Mouse (Mus musculus) neural tube, embryonic 11.5 days (tissue): Measurements from ENCODE around the gene Gm49369. TPM values are rescaled to one million over a fixed set of nuclear protein-coding genes. Genes with fewer than 3 reads are reported as not detected.

ENCODE experiments used
- ATAC-seq: fragments of 200-750 bp; cut with Nextera tagmentation; 2 replicates; pipeline ENCODE4 v1.8.0; 2017; ENCODE audit warnings: moderate number of reproducible peaks, mild to moderate bottlenecking, moderate TSS enrichment, moderate library complexity; ENCODE audit not compliant: insufficient read depth, low FRiP score, low TSS enrichment
- DNase-seq: peaks from one replicate; pipeline ENCODE4 v3.0.0-alpha.2; 2015; ENCODE audit warnings: low spot score
- H3K27ac ChIP-seq: fragments of 300-500 bp; sonication (generic); 2 replicates; pipeline ENCODE4 v1.5.1; 2014; ENCODE audit warnings: low read depth, mild to moderate bottlenecking, low read length
- H3K27me3 ChIP-seq: fragments of 300-500 bp; sonication (generic); 2 replicates; pipeline ENCODE4 v1.6.1; 2014; ENCODE audit warnings: mild to moderate bottlenecking, low read length, mixed read lengths; ENCODE audit not compliant: control insufficient read depth, insufficient read depth
- H3K36me3 ChIP-seq: fragments of 300-500 bp; sonication (generic); 2 replicates; pipeline ENCODE4 v1.6.1; 2014; ENCODE audit warnings: mild to moderate bottlenecking, low read length, moderate library complexity, mixed read lengths; ENCODE audit not compliant: control insufficient read depth, insufficient read depth
- H3K4me1 ChIP-seq: fragments of 300-500 bp; sonication (generic); 2 replicates; pipeline ENCODE4 v1.6.1; 2014; ENCODE audit warnings: low read length, mixed read lengths; ENCODE audit not compliant: control insufficient read depth, insufficient read depth
- H3K4me2 ChIP-seq: fragments of 300-500 bp; sonication (generic); 2 replicates; pipeline ENCODE4 v1.6.1; 2014; ENCODE audit warnings: low read depth, mild to moderate bottlenecking, moderate library complexity
- H3K4me3 ChIP-seq: fragments of 300-500 bp; sonication (generic); 2 replicates; pipeline ENCODE4 v1.5.1; 2014; ENCODE audit warnings: low read depth, low read length
- H3K9ac ChIP-seq: fragments of 300-500 bp; sonication (generic); 2 replicates; pipeline ENCODE4 v1.6.1; 2014; ENCODE audit warnings: mild to moderate bottlenecking, low read length
- H3K9me3 ChIP-seq: fragments of 300-500 bp; sonication (generic); 2 replicates; pipeline ENCODE4 v1.6.1; 2016; ENCODE audit warnings: low read length; ENCODE audit not compliant: control insufficient read depth
- WGBS: fragments of 180-500 bp; shearing (Covaris S2); extraction: QIAGEN DNeasy Blood & Tissue Kit; methylation state at CpG from one replicate; pipeline ENCODE4 v1.1.7; 2014; 5-methylcytosine and 5-hydroxymethylcytosine counted together
- polyA plus RNA-seq: library from polyadenylated mRNA; unstranded; fragments of >200 nt; fragmentation: Nextera tagmentation; extraction: Ambion mirVana; gene quantifications from 2 replicates; pipeline ENCODE4 v1.2.1, GENCODE M21; 2014

Gm49369 gene
- polyA plus RNA-seq, 1 experiment from 2014 or later = not detected

DNA sequence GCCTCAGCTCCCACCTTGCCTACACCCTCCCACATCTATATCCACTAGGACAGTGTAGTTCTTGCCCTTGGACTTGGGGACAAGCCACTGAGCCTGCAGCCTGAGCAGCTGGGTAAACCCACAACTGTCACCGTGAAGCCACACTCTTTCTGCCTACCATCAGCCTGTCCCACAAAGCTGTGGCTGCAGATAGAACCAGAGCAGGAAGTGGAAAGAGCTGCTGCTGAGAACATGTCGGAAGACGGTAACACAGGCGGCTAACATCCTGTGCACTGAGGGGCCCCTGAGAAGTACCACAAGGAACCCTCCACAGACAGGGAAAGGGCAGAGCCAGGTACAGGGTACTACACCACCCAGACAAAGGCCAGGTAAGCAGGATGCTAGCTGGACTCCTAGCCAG lies 1.3 kb downstream of the Gm49369 start:
- DNase-seq = no peak

GRCm38 (mm10) chr7:142379186-142379585 lies 3.3 kb downstream of the Gm49369 start:
- no peak for ATAC-seq
- H3K9ac ChIP-seq = no peak overlapping the region
- H3K4me1 ChIP-seq = no peaks in the 10 kb centered on the region
- no peaks in the 10 kb centered on the region for H3K9me3 ChIP-seq
- no peak overlapping the region for H3K27ac ChIP-seq
- H3K4me2 ChIP-seq = no peak overlapping the region
- H3K36me3 ChIP-seq = peaks cover 12% of the 10 kb centered on the region
- H3K27me3 ChIP-seq = no peaks in the 10 kb centered on the region
- no peak overlapping the region for H3K4me3 ChIP-seq
- no peak for DNase-seq
- WGBS = 74% methylated on average over 6 of the region's 6 CpGs

More for the DNA sequence above, 1.3 kb downstream of the Gm49369 start:
- Histone ChIP-seq H3K4me3 (no peak overlapping the region), H3K27ac (no peak overlapping the region), H3K4me2 (no peak overlapping the region), H3K9ac (no peak overlapping the region), H3K36me3 (peaks cover 12% of the 10 kb centered on the region), H3K4me1 (no peaks in the 10 kb centered on the region), H3K9me3 (no peaks in the 10 kb centered on the region), H3K27me3 (no peaks in the 10 kb centered on the region)
- 98% methylated on average over 4 of the region's 4 CpGs for WGBS
- no peak for ATAC-seq

DNA sequence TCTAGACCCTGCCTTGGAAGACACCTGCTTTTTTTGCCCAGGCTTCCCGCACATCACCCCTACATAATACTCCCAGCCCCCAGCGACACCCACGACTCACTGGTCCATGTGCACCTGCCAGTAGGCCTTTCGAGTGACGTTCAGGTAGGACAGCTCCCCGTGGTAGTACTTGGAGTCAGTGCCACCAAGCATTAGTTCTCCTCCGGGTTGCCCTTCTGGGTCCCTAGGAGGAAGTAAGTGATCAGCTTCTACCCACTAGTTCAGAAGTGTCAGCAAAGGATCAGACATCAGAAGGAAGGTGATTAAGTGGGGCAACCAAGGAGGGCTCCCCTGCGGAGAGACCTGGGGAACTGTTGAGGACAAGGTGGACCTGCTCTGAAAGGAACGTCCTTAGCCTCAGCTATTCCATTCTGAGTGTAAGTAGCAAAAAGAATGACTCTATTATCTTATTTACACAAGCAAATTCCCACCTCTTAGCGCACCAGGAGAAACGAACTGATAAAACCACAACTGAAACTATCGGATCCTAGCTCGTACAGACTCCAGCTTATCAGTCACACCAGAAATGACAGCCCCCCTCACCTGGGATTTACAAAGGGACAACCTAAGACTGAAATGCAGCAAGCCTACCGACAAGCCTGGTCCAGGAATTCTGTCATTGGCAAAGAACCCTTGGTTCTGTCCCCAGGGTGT lies 5.1 kb downstream of the Gm49369 start:
- H3K36me3 ChIP-seq = peaks cover 12% of the 10 kb centered on the region

GRCm38 (mm10) chr7:142376096-142376495 lies 6.4 kb downstream of the Gm49369 start:
- Histone ChIP-seq H3K4me3 (no peak overlapping the region), H3K9ac (no peak overlapping the region), H3K27ac (no peak overlapping the region), H3K9me3 (no peaks in the 10 kb centered on the region), H3K4me2 (no peak overlapping the region), H3K36me3 (peaks cover 12% of the 10 kb centered on the region), H3K4me1 (no peaks in the 10 kb centered on the region), H3K27me3 (peaks cover 20% of the 10 kb centered on the region)
- no peak for DNase-seq
- WGBS = 82% methylated on average over 4 of the region's 4 CpGs
- ATAC-seq = no peak

More for the DNA sequence above, 5.1 kb downstream of the Gm49369 start:
- H3K9me3 ChIP-seq = no peaks in the 10 kb centered on the region
- no peak overlapping the region for H3K9ac ChIP-seq
- H3K27me3 ChIP-seq = peaks cover 7% of the 10 kb centered on the region
- H3K27ac ChIP-seq = no peak overlapping the region
- H3K4me3 ChIP-seq = no peak overlapping the region
- H3K4me1 ChIP-seq = no peaks in the 10 kb centered on the region
- ATAC-seq = no peak
- no peak overlapping the region for H3K4me2 ChIP-seq
- no peak for DNase-seq
- 93% methylated on average over 14 of the region's 14 CpGs for WGBS

- peaks cover 9% of the 10 kb centered on the region for H3K36me3 ChIP-seq
- WGBS = 87% methylated on average over 6 of the region's 6 CpGs
Measured at GRCm38 (mm10) chr7:142375261-142375724, 7.2 kb downstream of the Gm49369 start.

GRCm38 (mm10) chr7:142374413-142375015 lies 8.0 kb downstream of the Gm49369 start:
- Histone ChIP-seq H3K9ac (no peak overlapping the region), H3K9me3 (no peaks in the 10 kb centered on the region), H3K36me3 (peaks cover 8% of the 10 kb centered on the region), H3K4me2 (no peak overlapping the region), H3K4me3 (no peak overlapping the region), H3K27me3 (peaks cover 27% of the 10 kb centered on the region), H3K27ac (no peak overlapping the region), H3K4me1 (no peaks in the 10 kb centered on the region)
- 94% methylated on average over 5 of the region's 5 CpGs for WGBS
- ATAC-seq = no peak
- DNase-seq = no peak

More at GRCm38 (mm10) chr7:142375261-142375724, 7.2 kb downstream of the Gm49369 start:
- ATAC-seq (no peak), DNase-seq (no peak)
- H3K9me3 ChIP-seq = no peaks in the 10 kb centered on the region
- no peak overlapping the region for H3K9ac ChIP-seq
- no peak overlapping the region for H3K27ac ChIP-seq
- H3K27me3 ChIP-seq = peaks cover 27% of the 10 kb centered on the region
- no peak overlapping the region for H3K4me3 ChIP-seq
- H3K4me1 ChIP-seq = no peaks in the 10 kb centered on the region
- no peak overlapping the region for H3K4me2 ChIP-seq

DNA sequence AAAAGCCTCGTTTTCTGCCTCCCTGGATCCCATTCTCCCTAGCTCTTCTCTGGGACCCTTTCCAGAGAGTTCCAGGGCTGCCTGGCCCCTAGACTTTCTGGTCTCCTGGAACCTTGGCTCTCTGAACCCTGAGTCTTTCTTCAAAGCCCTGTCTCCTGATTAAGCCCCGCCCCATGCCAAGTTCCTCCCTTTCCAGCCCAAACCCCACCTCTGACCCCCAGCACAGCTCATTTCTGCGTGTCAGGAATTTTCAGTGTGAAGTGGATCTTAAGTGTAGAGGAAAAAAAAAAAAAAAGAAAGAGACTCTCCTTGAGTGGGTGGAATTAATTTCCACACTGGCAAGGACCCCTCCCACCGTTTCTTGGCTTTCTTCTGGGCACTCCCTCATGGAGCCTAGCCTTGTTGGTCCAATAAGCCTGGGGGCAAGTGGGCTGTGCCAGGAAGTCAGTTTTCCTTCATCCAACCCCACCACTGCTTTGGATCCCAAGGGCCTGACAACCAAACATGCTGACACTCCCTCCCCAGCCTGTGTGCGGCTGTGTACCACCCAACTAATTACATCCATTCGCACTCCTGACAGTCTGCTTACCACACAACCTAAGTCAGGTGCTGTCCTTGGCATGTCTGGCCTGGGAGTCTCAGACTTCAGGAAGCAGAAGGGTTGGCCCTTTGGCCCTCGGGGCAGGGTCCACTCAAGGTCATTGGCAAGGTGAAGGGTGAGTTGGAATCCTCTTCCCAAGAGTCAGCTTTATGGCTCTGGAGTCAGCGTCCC lies 8.6 kb downstream of the Gm49369 start, which contains the start of gene Ifitm10:
Gene Ifitm10, minus strand, starts transcription at position 113 of the 772 bp plus-strand sequence.
- Histone ChIP-seq H3K4me3 (no peak within 1 kb of the TSS), H3K9ac (no peak within 1 kb of the TSS), H3K27ac (no peak within 1 kb of the TSS), H3K4me2 (no peak within 1 kb of the TSS), H3K9me3 (no peaks in the 10 kb centered on the region), H3K4me1 (no peaks in the 10 kb centered on the region), H3K27me3 (peaks cover 28% of the 10 kb centered on the region), H3K36me3 (peaks cover 4% of the 10 kb centered on the region)
- ATAC-seq (no peak), DNase-seq (no peak)
- 74% methylated on average over 8 of the region's 8 CpGs for WGBS

- WGBS = 75% methylated on average over 5 of the region's 5 CpGs
Measured at GRCm38 (mm10) chr7:142373039-142373438, 9.4 kb downstream of the Gm49369 start.

More at GRCm38 (mm10) chr7:142373039-142373438, 9.4 kb downstream of the Gm49369 start:
- Histone ChIP-seq H3K9me3 (no peaks in the 10 kb centered on the region), H3K4me2 (no peak overlapping the region), H3K36me3 (peaks cover 4% of the 10 kb centered on the region; the same call in 1 of the 2 replicates), H3K4me1 (no peaks in the 10 kb centered on the region), H3K27me3 (peaks cover 29% of the 10 kb centered on the region), H3K4me3 (no peak overlapping the region), H3K27ac (no peak overlapping the region), H3K9ac (no peak overlapping the region)
- no peak for ATAC-seq
- no peak for DNase-seq
